Mouse (Mus musculus) small intestine, adult 2 months (tissue): ENCODE measurements around the gene Ift80.

Experiments used
- CTCF ChIP-seq: fragments of 200-500 bp; IDR thresholded peaks from 2 replicates; pipeline ENCODE4 v1.5.1; 2012; ENCODE audit warnings: low read depth, mild to moderate bottlenecking, control low read depth, inconsistent platforms, low read length, moderate library complexity, mixed read lengths; ENCODE audit not compliant: insufficient replicate concordance, insufficient read length; ENCODE audit errors: extremely low read depth
- POLR2A ChIP-seq: fragments of 200-500 bp; IDR thresholded peaks from 2 replicates; pipeline ENCODE4 v1.6.1; 2012; ENCODE audit warnings: low read depth, mild to moderate bottlenecking, control low read depth, inconsistent platforms, low read length, moderate library complexity

DNA sequence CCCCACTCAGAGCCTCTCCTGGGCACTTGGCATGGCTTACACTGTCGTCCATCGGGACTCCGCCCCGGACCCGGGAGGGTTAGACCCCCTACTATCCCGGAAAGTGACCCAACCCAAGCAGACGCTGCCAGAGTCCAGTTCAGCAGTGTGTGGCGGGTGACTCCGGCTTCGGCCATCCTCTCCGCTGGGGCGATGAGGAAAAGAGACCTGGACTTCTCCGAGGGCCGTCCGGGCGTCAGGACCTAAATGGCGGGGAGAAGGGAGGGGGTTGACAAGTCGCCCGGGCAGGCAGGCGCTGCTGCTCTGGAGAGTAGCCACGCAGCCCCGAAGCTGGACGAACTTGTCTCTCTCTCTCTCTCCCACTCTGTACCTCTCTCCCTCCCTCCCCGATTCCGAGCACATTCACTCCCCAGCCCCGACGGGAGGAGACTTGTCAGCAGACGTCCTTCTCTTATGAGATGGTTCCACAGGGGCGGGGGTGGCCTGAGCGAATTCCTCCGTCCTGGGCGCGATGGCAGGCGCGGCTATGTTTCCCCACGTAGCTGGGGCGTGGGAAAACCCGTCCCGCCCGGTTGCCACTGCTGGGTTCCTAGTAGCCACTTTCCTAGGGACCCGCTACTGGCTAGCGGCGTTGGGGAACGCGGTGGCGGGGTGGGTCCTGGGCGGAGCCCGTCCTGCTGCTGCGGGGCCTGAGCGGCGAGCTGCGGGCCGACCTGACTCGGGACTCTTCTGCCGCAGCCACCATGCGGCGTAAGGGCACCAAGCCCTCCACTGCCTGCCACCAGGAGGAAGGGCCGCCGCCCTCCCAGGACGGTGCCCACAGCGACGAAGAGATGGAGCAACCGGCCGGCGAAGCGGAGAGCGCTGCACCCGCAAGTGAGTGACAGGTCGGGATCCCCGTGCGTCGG is 1.2 kb upstream of the Ift80 start:
- TF ChIP-seq CTCF (no peak), POLR2A (0 out of 2 replicates have a peak, but pooled peaks have one; percentile 30)
